ENCODE assay signal across 8 mouse cellular contexts in genomic region chr5:64701780-64702231, GRCm38 (mm10).
DNase-seq lines count a peak whose midpoint lies in the region; ATAC-seq and TF ChIP-seq lines count a peak whose summit lies in the region.

No protein-coding gene starts in this region.

- H3K4me2 ChIP-seq in embryonic facial prominence, embryonic 14.5 days (ENCODE audit: low read depth, low read length), result peak overlapping the region; percentile 10; the same call in 1 of the 2 replicates
- peak overlapping the region; percentile 43 for H3K4me2 ChIP-seq in intestine, postnatal 0 days (replicated peaks; ENCODE audit: low read depth)

- no peaks in the 10 kb centered on the region for H3K27me3 ChIP-seq in spleen, adult 2 months (ENCODE audit: control insufficient read depth, insufficient read depth, low read length)
- H3K27me3 ChIP-seq in embryonic facial prominence, embryonic 14.5 days (replicated peaks; ENCODE audit: control insufficient read depth, insufficient read depth, low read length), result no peaks in the 10 kb centered on the region
- H3K27me3 ChIP-seq in intestine, postnatal 0 days (replicated peaks; ENCODE audit: control insufficient read depth, insufficient read depth, low read length), result no peaks in the 10 kb centered on the region

- ATAC-seq in embryonic facial prominence, embryonic 14.5 days (ENCODE audit: low read depth), result peak; percentile 64
- no peak for ATAC-seq in intestine, postnatal 0 days
- peak; percentile 82 for ATAC-seq in megakaryocyte progenitor cell, adult 5-6 weeks (replicated peaks; ENCODE audit: poor library complexity)

- DNase-seq in spleen, adult 2 months (ENCODE audit: low read depth in 1 of 2, low spot score in 2 of 2), result no peak
- no peak for DNase-seq in spleen, adult 18-20 months
- DNase-seq in embryonic facial prominence, embryonic 14.5 days (ENCODE audit: low spot score), result peak; percentile 82
- peak; percentile 98 for DNase-seq in heart, adult 11 months
- DNase-seq in left cerebral cortex, postnatal 25 days (ENCODE audit: low spot score in 2 of 2), result peak; percentile 65 to 92
- peak; percentile 58 for DNase-seq in skeletal muscle tissue, adult 2 months (ENCODE audit: low read depth, low spot score)

- H3K4me3 ChIP-seq in spleen, adult 2 months (ENCODE audit: extremely low read depth, insufficient read depth, insufficient read length), result no peak overlapping the region
- H3K4me3 ChIP-seq in embryonic facial prominence, embryonic 14.5 days (ENCODE audit: low read depth, low read length), result no peak overlapping the region
- H3K4me3 ChIP-seq in intestine, postnatal 0 days (ENCODE audit: low read depth, low read length), result no peak overlapping the region

- no peaks in the 10 kb centered on the region for H3K36me3 ChIP-seq in spleen, adult 2 months (ENCODE audit: control insufficient read depth, insufficient read depth, low read length)
- no peaks in the 10 kb centered on the region for H3K36me3 ChIP-seq in embryonic facial prominence, embryonic 14.5 days (ENCODE audit: control insufficient read depth, insufficient read depth, low read length)
- H3K36me3 ChIP-seq in intestine, postnatal 0 days (ENCODE audit: control insufficient read depth, insufficient read depth), result no peaks in the 10 kb centered on the region

- intact Hi-C loops in left cerebral cortex, postnatal 25 days (cut with DNase I), result loop anchor here (2.0 to 5.0 kb wide), 2 partner anchors 101 to 195 kb away; partner anchors contain the start of gene Klf3

- H3K9ac ChIP-seq in embryonic facial prominence, embryonic 14.5 days (ENCODE audit: low read depth, low read length), result no peak overlapping the region
- H3K9ac ChIP-seq in intestine, postnatal 0 days (ENCODE audit: low read depth, low read length), result no peak overlapping the region

- peak overlapping the region; percentile 27; the same call in 1 of the 2 replicates for H3K27ac ChIP-seq in spleen, adult 2 months (ENCODE audit: insufficient read depth, low read length)
- peak overlapping the region; percentile 78 for H3K27ac ChIP-seq in embryonic facial prominence, embryonic 14.5 days (replicated peaks; ENCODE audit: low read depth, low read length)
- H3K27ac ChIP-seq in intestine, postnatal 0 days (ENCODE audit: low read depth, low read length), result peak overlapping the region; percentile 74

- H3K9me3 ChIP-seq in embryonic facial prominence, embryonic 14.5 days (ENCODE audit: control insufficient read depth, low read length), result no peaks in the 10 kb centered on the region
- no peaks in the 10 kb centered on the region for H3K9me3 ChIP-seq in intestine, postnatal 0 days (ENCODE audit: control insufficient read depth)

- H3K4me1 ChIP-seq in spleen, adult 2 months (ENCODE audit: control insufficient read depth, insufficient read depth, insufficient read length), result no peaks in the 10 kb centered on the region; the same call in 1 of the 2 replicates
- peaks cover 30% of the 10 kb centered on the region for H3K4me1 ChIP-seq in embryonic facial prominence, embryonic 14.5 days (ENCODE audit: control insufficient read depth, insufficient read depth, low read length)
- peaks cover 17% of the 10 kb centered on the region; the same call in 1 of the 2 replicates for H3K4me1 ChIP-seq in intestine, postnatal 0 days (replicated peaks; ENCODE audit: control insufficient read depth, insufficient read depth, low read length)

- TF ChIP-seq POLR2A in spleen, adult 2 months (IDR thresholded peaks at IDR 0.05; ENCODE audit: low read depth, low read length), result no peak

- TF ChIP-seq CTCF in spleen, adult 2 months (IDR thresholded peaks at IDR 0.05; ENCODE audit: extremely low read depth, insufficient read depth, insufficient read length, insufficient replicate concordance), result no peak
- no peak for TF ChIP-seq CTCF in intestine, postnatal 0 days (IDR thresholded peaks at IDR 0.05; ENCODE audit: low read depth)

- 10% methylated on average over 7 of the region's 7 CpGs for WGBS in spleen, adult 2 months
- 11% methylated on average over 7 of the region's 7 CpGs for WGBS in embryonic facial prominence, embryonic 14.5 days
- 14% methylated on average over 7 of the region's 7 CpGs for WGBS in intestine, postnatal 0 days

Comparison
In these comparisons a context has a peak if more than half of its experiments do, and no peak if none do; other contexts are left out.
1. DNase-seq: peak in embryonic facial prominence, embryonic 14.5 days (single experiment), heart, adult 11 months (single experiment), left cerebral cortex, postnatal 25 days (2 of 2) and skeletal muscle tissue, adult 2 months (single experiment); none in spleen, adult 2 months (0 of 2) and spleen, adult 18-20 months (0 of 2).
2. H3K27ac ChIP-seq: peak in every context shown above with its lines; median percentile 78 in embryonic facial prominence, embryonic 14.5 days; 74 in intestine, postnatal 0 days; 27 in spleen, adult 2 months.